Comparison of ENCODE assay signal across 22 mouse cellular contexts in the genomic region with DNA sequence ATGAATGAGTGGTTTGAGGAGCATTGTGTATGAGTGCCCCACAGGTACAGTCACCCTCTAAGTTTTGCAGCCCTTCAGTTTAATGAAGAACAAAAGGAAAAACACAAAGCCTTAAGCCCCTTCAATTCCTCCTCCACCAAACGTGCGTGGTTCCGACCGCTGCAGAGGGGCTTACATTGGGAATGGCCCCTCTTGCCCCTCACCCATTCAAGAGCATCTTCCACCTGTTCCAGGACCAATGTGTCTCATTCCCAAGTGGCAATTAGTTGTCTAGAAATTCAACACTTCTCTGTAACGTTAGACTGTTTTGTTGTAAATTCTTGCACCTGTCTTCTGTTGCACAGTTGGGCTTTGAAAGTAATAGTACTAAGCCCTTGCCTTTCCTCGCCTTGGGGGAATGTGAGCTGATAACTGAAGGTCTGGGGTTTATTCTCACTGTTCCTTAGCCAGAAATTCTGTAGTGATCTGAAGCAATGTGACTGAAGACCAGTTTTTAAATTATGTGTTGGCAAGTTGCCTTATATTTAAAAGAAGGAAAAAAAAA. TPM values are rescaled to one million over a fixed set of nuclear protein-coding genes. Genes with fewer than 3 reads are reported as not detected.
DNase-seq lines count a peak whose midpoint lies in the region; ATAC-seq lines count a peak whose summit lies in the region.
"Had no signal": no experiment of that assay in that cellular context is flagged by ENCODE, and none has a peak within 500 bp of the region (broad histone marks: within the 10 kb centered on the region; RNA-seq: fewer than 3 reads in every experiment).

No protein-coding gene starts in this region.

- peaks cover 56% of the 10 kb centered on the region for H3K36me3 ChIP-seq in hindbrain, embryonic 15.5 days
- H3K36me3 ChIP-seq in hindbrain, embryonic 11.5 days (ENCODE audit: control insufficient read depth, insufficient read depth, low read length), result peaks cover 18% of the 10 kb centered on the region
- peaks cover 76% of the 10 kb centered on the region for H3K36me3 ChIP-seq in limb, embryonic 15.5 days
- peaks cover 99% of the 10 kb centered on the region for H3K36me3 ChIP-seq in limb, embryonic 10.5 days
- peaks cover 84% of the 10 kb centered on the region for H3K36me3 ChIP-seq in embryonic facial prominence, embryonic 14.5 days (ENCODE audit: control insufficient read depth, insufficient read depth, low read length)

- H3K27ac ChIP-seq in hindbrain, embryonic 15.5 days (replicated peaks), result peak overlapping the region; percentile 36
- no peak overlapping the region for H3K27ac ChIP-seq in hindbrain, embryonic 11.5 days (ENCODE audit: low read depth, low read length)
- peak overlapping the region; percentile 40; the same call in 1 of the 2 replicates for H3K27ac ChIP-seq in limb, embryonic 15.5 days
- H3K27ac ChIP-seq in limb, embryonic 10.5 days, result no peak overlapping the region
- no peak overlapping the region for H3K27ac ChIP-seq in embryonic facial prominence, embryonic 14.5 days (replicated peaks; ENCODE audit: low read depth, low read length)
- H3K27ac ChIP-seq: gastrocnemius, adult 2 months; hindbrain, embryonic 14.5 days; intestine, embryonic 15.5 days had no signal

- no peak for DNase-seq in hindbrain, embryonic 11.5 days (ENCODE audit: low spot score)
- DNase-seq in limb, embryonic 10.5 days (ENCODE audit: low spot score), result no peak
- peak; percentile 66 for DNase-seq in embryonic facial prominence, embryonic 14.5 days (ENCODE audit: low spot score)
- no peak for DNase-seq in adrenal gland, adult 2 months
- DNase-seq: adrenal gland, adult 8-10 months; adrenal gland, postnatal 25 days; cerebellum, adult 8-10 months; embryo, embryonic 11 days; forebrain, postnatal 0 days; gastrocnemius, adult 2 months; gastrocnemius, postnatal 14 days; heart, adult 11 months; kidney, adult 11 months had no signal

- 78% methylated on average over 6 of the region's 6 CpGs for WGBS in hindbrain, embryonic 15.5 days
- WGBS in hindbrain, embryonic 11.5 days, result 82% methylated on average over 6 of the region's 6 CpGs
- WGBS in limb, embryonic 15.5 days, result 55% methylated on average over 6 of the region's 6 CpGs
- 82% methylated on average over 6 of the region's 6 CpGs for WGBS in limb, embryonic 10.5 days
- WGBS in embryonic facial prominence, embryonic 14.5 days, result 61% methylated on average over 6 of the region's 6 CpGs

- H3K9me3 ChIP-seq in hindbrain, embryonic 15.5 days, result no peaks in the 10 kb centered on the region
- no peaks in the 10 kb centered on the region for H3K9me3 ChIP-seq in hindbrain, embryonic 11.5 days (ENCODE audit: control insufficient read depth, low read length)
- H3K9me3 ChIP-seq in limb, embryonic 15.5 days, result no peaks in the 10 kb centered on the region
- H3K9me3 ChIP-seq in limb, embryonic 10.5 days (replicated peaks), result no peaks in the 10 kb centered on the region
- no peaks in the 10 kb centered on the region for H3K9me3 ChIP-seq in embryonic facial prominence, embryonic 14.5 days (ENCODE audit: control insufficient read depth, low read length)
- H3K9me3 ChIP-seq: intestine, embryonic 15.5 days had no signal

- H3K4me1 ChIP-seq in hindbrain, embryonic 15.5 days (replicated peaks), result peaks cover 55% of the 10 kb centered on the region
- H3K4me1 ChIP-seq in hindbrain, embryonic 11.5 days (replicated peaks; ENCODE audit: control insufficient read depth, insufficient read depth, low read length), result peaks cover 2% of the 10 kb centered on the region; the same call in 1 of the 2 replicates
- H3K4me1 ChIP-seq in limb, embryonic 15.5 days, result peaks cover 45% of the 10 kb centered on the region
- H3K4me1 ChIP-seq in limb, embryonic 10.5 days, result peaks cover 11% of the 10 kb centered on the region
- H3K4me1 ChIP-seq in embryonic facial prominence, embryonic 14.5 days (ENCODE audit: control insufficient read depth, insufficient read depth, low read length), result 0 out of 2 replicates have a peak, but pooled peaks cover 6% of the 10 kb centered on the region

- H3K4me3 ChIP-seq in hindbrain, embryonic 15.5 days, result no peak overlapping the region
- H3K4me3 ChIP-seq in hindbrain, embryonic 11.5 days (ENCODE audit: low read depth, low read length), result no peak overlapping the region
- H3K4me3 ChIP-seq in limb, embryonic 15.5 days, result no peak overlapping the region
- no peak overlapping the region for H3K4me3 ChIP-seq in limb, embryonic 10.5 days
- no peak overlapping the region for H3K4me3 ChIP-seq in embryonic facial prominence, embryonic 14.5 days (ENCODE audit: low read depth, low read length)
- H3K4me3 ChIP-seq: erythroblast, embryonic 14.5 days; gastrocnemius, adult 2 months; intestine, embryonic 15.5 days had no signal

- H3K27me3 ChIP-seq in hindbrain, embryonic 15.5 days, result no peaks in the 10 kb centered on the region
- no peaks in the 10 kb centered on the region for H3K27me3 ChIP-seq in hindbrain, embryonic 11.5 days (ENCODE audit: control insufficient read depth, insufficient read depth, low read length)
- H3K27me3 ChIP-seq in limb, embryonic 15.5 days, result no peaks in the 10 kb centered on the region
- H3K27me3 ChIP-seq in limb, embryonic 10.5 days (ENCODE audit: low read depth, poor library complexity, severe bottlenecking), result no peaks in the 10 kb centered on the region
- H3K27me3 ChIP-seq in embryonic facial prominence, embryonic 14.5 days (replicated peaks; ENCODE audit: control insufficient read depth, insufficient read depth, low read length), result no peaks in the 10 kb centered on the region
- H3K27me3 ChIP-seq: intestine, embryonic 15.5 days had no signal

- no peak overlapping the region for H3K9ac ChIP-seq in hindbrain, embryonic 15.5 days
- H3K9ac ChIP-seq in hindbrain, embryonic 11.5 days (ENCODE audit: low read depth, low read length), result no peak overlapping the region
- H3K9ac ChIP-seq in limb, embryonic 15.5 days, result no peak overlapping the region
- H3K9ac ChIP-seq in embryonic facial prominence, embryonic 14.5 days (ENCODE audit: low read depth, low read length), result no peak overlapping the region
- H3K9ac ChIP-seq: forebrain, postnatal 0 days; hindbrain, embryonic 14.5 days; intestine, embryonic 15.5 days had no signal

- no peak overlapping the region for H3K4me2 ChIP-seq in hindbrain, embryonic 15.5 days
- H3K4me2 ChIP-seq in hindbrain, embryonic 11.5 days (replicated peaks; ENCODE audit: low read depth, low read length), result no peak overlapping the region
- H3K4me2 ChIP-seq in limb, embryonic 15.5 days, result no peak overlapping the region
- no peak overlapping the region for H3K4me2 ChIP-seq in embryonic facial prominence, embryonic 14.5 days (ENCODE audit: low read depth, low read length)
- H3K4me2 ChIP-seq: heart, embryonic 11.5 days; hindbrain, embryonic 14.5 days; intestine, embryonic 15.5 days had no signal

- ATAC-seq in hindbrain, embryonic 15.5 days (ENCODE audit: low FRiP score, low read depth), result no peak
- ATAC-seq in hindbrain, embryonic 11.5 days (ENCODE audit: low FRiP score), result no peak
- no peak for ATAC-seq in limb, embryonic 15.5 days (ENCODE audit: insufficient number of reproducible peaks, low FRiP score, low TSS enrichment, low read depth)
- no peak for ATAC-seq in embryonic facial prominence, embryonic 14.5 days (ENCODE audit: low read depth)
- ATAC-seq: activated CD4-positive, CD25-positive, alpha-beta regulatory T cell, adult 4 months; CD4-positive, CD25-positive, alpha-beta regulatory T cell, adult 4 months; forebrain, embryonic 14.5 days; forebrain, postnatal 0 days; intestine, embryonic 15.5 days had no signal

RNA-seq across cellular contexts. Expression of gene Traf4, which starts 9.2 kb away (rescaled TPM):
- 98.7 and 102 TPM in 2 replicates for polyA plus RNA-seq in hindbrain, embryonic 15.5 days (2015; fragmentation: Nextera tagmentation; extraction: Ambion mirVana)
- polyA plus RNA-seq in hindbrain, embryonic 11.5 days (2014; fragmentation: Nextera tagmentation; extraction: Ambion mirVana), result 73.6 and 92.0 TPM in 2 replicates
- 65.6 and 67.0 TPM in 2 replicates for polyA plus RNA-seq in limb, embryonic 15.5 days (2015; fragmentation: Nextera tagmentation; extraction: Ambion mirVana)
- 178 and 181 TPM in 2 replicates for polyA plus RNA-seq in limb, embryonic 10.5 days (2016; fragmentation: Nextera tagmentation; extraction: Ambion mirVana)
- 52.4 and 60.8 TPM in 2 replicates for polyA plus RNA-seq in embryonic facial prominence, embryonic 14.5 days (2014; fragmentation: Nextera tagmentation; extraction: Ambion mirVana)
- 10 to 100 TPM; 29.8 to 31.2 TPM for total RNA-seq in adrenal gland, adult 2 months (2021)
- polyA plus RNA-seq in adrenal gland, adult 2 months (2012; rRNA removed), result 128 and 131 TPM in 2 replicates

RNA-seq across cellular contexts. Expression of gene Nek8, which starts 20.2 kb away (rescaled TPM):
- polyA plus RNA-seq in hindbrain, embryonic 15.5 days (2015; fragmentation: Nextera tagmentation; extraction: Ambion mirVana), result 7.5 and 8.5 TPM in 2 replicates
- polyA plus RNA-seq in hindbrain, embryonic 11.5 days (2014; fragmentation: Nextera tagmentation; extraction: Ambion mirVana), result 5.2 and 7.0 TPM in 2 replicates
- polyA plus RNA-seq in limb, embryonic 15.5 days (2015; fragmentation: Nextera tagmentation; extraction: Ambion mirVana), result 15.4 and 16.2 TPM in 2 replicates
- polyA plus RNA-seq in limb, embryonic 10.5 days (2016; fragmentation: Nextera tagmentation; extraction: Ambion mirVana), result 17.3 and 19.9 TPM in 2 replicates
- polyA plus RNA-seq in embryonic facial prominence, embryonic 14.5 days (2014; fragmentation: Nextera tagmentation; extraction: Ambion mirVana), result 10.8 and 12.6 TPM in 2 replicates
- 10 to 100 TPM in 1 of 2 experiments, 1 to 10 TPM in 1; 6.5 to 12.1 TPM for total RNA-seq in adrenal gland, adult 2 months (2021)
- polyA plus RNA-seq in adrenal gland, adult 2 months (2012; rRNA removed), result 26.7 and 30.5 TPM in 2 replicates

RNA-seq across cellular contexts. Expression of gene Tlcd1, which starts 20.3 kb away (rescaled TPM):
- 12.8 and 13.2 TPM in 2 replicates for polyA plus RNA-seq in hindbrain, embryonic 15.5 days (2015; fragmentation: Nextera tagmentation; extraction: Ambion mirVana)
- polyA plus RNA-seq in hindbrain, embryonic 11.5 days (2014; fragmentation: Nextera tagmentation; extraction: Ambion mirVana), result 6.8 and 9.5 TPM in 2 replicates
- 31.3 and 32.0 TPM in 2 replicates for polyA plus RNA-seq in limb, embryonic 15.5 days (2015; fragmentation: Nextera tagmentation; extraction: Ambion mirVana)
- 10.0 and 13.1 TPM in 2 replicates for polyA plus RNA-seq in limb, embryonic 10.5 days (2016; fragmentation: Nextera tagmentation; extraction: Ambion mirVana)
- polyA plus RNA-seq in embryonic facial prominence, embryonic 14.5 days (2014; fragmentation: Nextera tagmentation; extraction: Ambion mirVana), result 22.2 and 23.8 TPM in 2 replicates
- total RNA-seq in adrenal gland, adult 2 months (2021), result 10 to 100 TPM; 40.4 to 61.5 TPM
- polyA plus RNA-seq in adrenal gland, adult 2 months (2012; rRNA removed), result 319 and 423 TPM in 2 replicates

RNA-seq across cellular contexts. Expression of gene Rpl23a, which starts 27.2 kb away (rescaled TPM):
- 743 and 824 TPM in 2 replicates for polyA plus RNA-seq in hindbrain, embryonic 15.5 days (2015; fragmentation: Nextera tagmentation; extraction: Ambion mirVana)
- polyA plus RNA-seq in hindbrain, embryonic 11.5 days (2014; fragmentation: Nextera tagmentation; extraction: Ambion mirVana), result 1,168 and 1,191 TPM in 2 replicates
- polyA plus RNA-seq in limb, embryonic 15.5 days (2015; fragmentation: Nextera tagmentation; extraction: Ambion mirVana), result 1,208 and 1,454 TPM in 2 replicates
- polyA plus RNA-seq in limb, embryonic 10.5 days (2016; fragmentation: Nextera tagmentation; extraction: Ambion mirVana), result 1,157 and 1,293 TPM in 2 replicates
- 1,626 and 1,746 TPM in 2 replicates for polyA plus RNA-seq in embryonic facial prominence, embryonic 14.5 days (2014; fragmentation: Nextera tagmentation; extraction: Ambion mirVana)
- total RNA-seq in adrenal gland, adult 2 months (2021), result 1,000 to 10,000 TPM; 1,792 to 2,242 TPM
- 21.4 and 29.1 TPM in 2 replicates for polyA plus RNA-seq in adrenal gland, adult 2 months (2012; rRNA removed)

RNA-seq across cellular contexts. Expression of gene Rab34, which starts 32.0 kb away (rescaled TPM):
- polyA plus RNA-seq in hindbrain, embryonic 15.5 days (2015; fragmentation: Nextera tagmentation; extraction: Ambion mirVana), result 58.0 and 65.7 TPM in 2 replicates
- polyA plus RNA-seq in hindbrain, embryonic 11.5 days (2014; fragmentation: Nextera tagmentation; extraction: Ambion mirVana), result 57.7 and 69.3 TPM in 2 replicates
- polyA plus RNA-seq in limb, embryonic 15.5 days (2015; fragmentation: Nextera tagmentation; extraction: Ambion mirVana), result 153 and 164 TPM in 2 replicates
- polyA plus RNA-seq in limb, embryonic 10.5 days (2016; fragmentation: Nextera tagmentation; extraction: Ambion mirVana), result 139 and 141 TPM in 2 replicates
- 136 and 156 TPM in 2 replicates for polyA plus RNA-seq in embryonic facial prominence, embryonic 14.5 days (2014; fragmentation: Nextera tagmentation; extraction: Ambion mirVana)
- 10 to 100 TPM; 64.7 to 99.1 TPM for total RNA-seq in adrenal gland, adult 2 months (2021)
- 240 and 334 TPM in 2 replicates for polyA plus RNA-seq in adrenal gland, adult 2 months (2012; rRNA removed)
- polyA plus RNA-seq: activated CD4-positive, CD25-positive, alpha-beta regulatory T cell, adult 4 months; CD4-positive, CD25-positive, alpha-beta regulatory T cell, adult 4 months had no signal

Comparison
In these comparisons a context has a peak if more than half of its experiments do, and no peak if none do; other contexts are left out.
1. H3K27ac ChIP-seq: peak in hindbrain, embryonic 15.5 days (single experiment) and limb, embryonic 15.5 days (single experiment); none in hindbrain, embryonic 11.5 days (single experiment), limb, embryonic 10.5 days (single experiment) and embryonic facial prominence, embryonic 14.5 days (single experiment).